Mouse (Mus musculus) mammary gland, adult 2 months (tissue): ENCODE measurements around the gene Apol11b. TPM values are rescaled to one million over a fixed set of nuclear protein-coding genes. Genes with fewer than 3 reads are reported as not detected.

Experiments
- polyA plus RNA-seq: library from polyadenylated mRNA; depleted of rRNA; stranded (reverse); fragments of >200 nt; gene quantifications from 2 replicates; pipeline ENCODE4 v1.2.3, GENCODE M21; 2012; ENCODE audit warnings: low replicate concordance; rRNA removed

Apol11b gene
- polyA plus RNA-seq: 0.32 and 0.37 TPM in 2 replicates

GRCm38 (mm10) chr15:77643176-77643575 lies at the start of gene Apol11b:
Gene Apol11b (minus strand): TSS chr15:77643286.

GRCm38 (mm10) chr15:77598958-77599357 lies 44.1 kb downstream of the Apol11b start, which contains the start of gene Gm36245:
Gene Gm36245 (plus strand): TSS chr15:77599258.

GRCm38 (mm10) chr15:77595961-77596360 lies 47.1 kb downstream of the Apol11b start, which contains the start of gene Apol10b:
Gene Apol10b (minus strand): TSS chr15:77596125.

Other genes starting within 250 kb of the Apol11b start
- 0.26 and 0.43 TPM in 2 replicates for gene Apol7a, start 244.2 kb downstream of the Apol11b start, polyA plus RNA-seq
- gene Apol9a, start 232.2 kb downstream of the Apol11b start, polyA plus RNA-seq: 1.7 and 2.0 TPM in 2 replicates
- 0.06 and 0.11 TPM in 2 replicates for gene Apol7b, start 195.8 kb downstream of the Apol11b start, polyA plus RNA-seq
- gene Apol10a, start 166.2 kb downstream of the Apol11b start, polyA plus RNA-seq: not detected in 2 replicates
- 0.16 TPM in 1 of 2 replicates, not detected in the other for gene Apol11a, start 135.0 kb downstream of the Apol11b start, polyA plus RNA-seq
- 32.3 and 32.6 TPM in 2 replicates for gene Apol7c, start 110.0 kb downstream of the Apol11b start, polyA plus RNA-seq
- gene 1700025B11Rik, start 81.4 kb downstream of the Apol11b start, polyA plus RNA-seq: not detected in 2 replicates
- gene Apol10b, start 47.2 kb downstream of the Apol11b start, polyA plus RNA-seq: 0.61 and 1.6 TPM in 2 replicates
- gene Gm36245, start 44.0 kb downstream of the Apol11b start, polyA plus RNA-seq: not detected in 2 replicates
- gene Apol7e, start 55.6 kb upstream of the Apol11b start, polyA plus RNA-seq: 5.5 and 5.8 TPM in 2 replicates
- gene Apol9b, start 85.8 kb upstream of the Apol11b start, polyA plus RNA-seq: 3.0 and 3.2 TPM in 2 replicates
- gene Apol8, start 113.7 kb upstream of the Apol11b start, polyA plus RNA-seq: 0.06 and 0.10 TPM in 2 replicates
- 90.1 and 121 TPM in 2 replicates for gene Myh9, start 198.9 kb upstream of the Apol11b start, polyA plus RNA-seq